Mouse (Mus musculus) urinary bladder, adult 18-20 months (tissue): Measurements from ENCODE around the gene Rfx1.
A peak's percentile ranks its signal among the peaks of the same experiment; 100 is the strongest.

ENCODE experiments used
- DNase-seq, 2 experiments: peaks; one replicate each; pipeline ENCODE4 v3.0.0; 2022; ENCODE audit warnings: low spot score in 2 of 2, mixed read lengths in 2 of 2

The Rfx1 gene

DNA sequence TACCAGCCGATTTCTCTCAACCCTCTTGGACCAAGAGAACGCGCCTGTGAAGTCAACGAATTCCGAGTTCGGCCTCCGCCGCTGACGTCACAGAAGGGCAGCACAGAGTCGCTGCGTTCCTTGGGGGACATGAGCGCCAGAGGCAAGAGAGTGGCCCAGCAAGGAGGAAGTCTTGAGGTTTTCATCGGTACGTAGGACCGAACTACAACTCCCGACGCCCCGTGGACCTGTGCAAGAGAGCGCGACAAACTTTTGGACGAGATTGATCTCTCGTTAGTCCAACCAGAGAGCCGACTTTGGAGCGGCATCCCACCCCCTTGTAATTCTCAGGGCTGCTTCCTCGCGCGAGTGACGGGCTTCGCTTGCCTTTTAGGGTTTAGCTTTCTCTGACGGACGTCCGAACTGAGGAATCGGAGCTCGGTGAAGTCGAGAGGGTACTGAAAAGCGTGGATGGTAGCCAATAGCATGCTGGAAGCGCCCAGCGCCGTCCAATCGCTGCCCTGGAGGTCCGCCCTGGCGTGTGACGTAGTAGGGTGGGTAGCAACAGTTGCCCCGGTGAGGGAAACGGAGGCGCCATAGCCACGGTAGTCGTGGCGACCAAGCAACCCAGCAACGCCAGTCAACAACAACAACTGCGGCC is at the start of gene Rfx1:
Rfx1 (plus strand) TSS at position 544 of the 640 bp plus-strand sequence.
- DNase-seq, result peak; percentile 93 to 99

GRCm38 (mm10) chr8:84019738-84020137 is 46.9 kb upstream of the Rfx1 start:
- no peak for DNase-seq

DNA sequence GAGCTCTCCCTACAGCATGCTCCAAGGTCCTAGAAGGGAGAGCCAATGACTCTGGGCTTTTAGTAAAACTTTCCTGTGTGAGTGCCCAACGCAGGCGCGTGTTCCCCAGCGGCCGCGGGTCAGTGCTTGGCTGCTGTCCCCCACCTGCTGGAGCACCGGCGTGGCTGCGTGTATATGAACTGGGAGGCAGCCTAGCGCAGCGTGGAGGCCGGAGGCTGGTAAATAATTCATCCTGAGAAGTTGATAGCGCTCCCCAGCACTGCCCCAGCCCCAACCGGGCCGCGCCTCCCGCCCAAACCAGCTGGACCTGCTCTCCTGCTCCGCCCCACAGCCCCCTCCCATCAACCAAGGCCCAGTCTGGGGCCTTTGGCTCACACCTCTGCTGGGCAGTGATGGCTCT is 45.5 kb upstream of the Rfx1 start, which contains the start of gene Palm3:
Palm3 (plus strand) TSS at position 376 of the 400 bp plus-strand sequence.
- no peak for DNase-seq

- DNase-seq, result no peak
Observed at GRCm38 (mm10) chr8:84021569-84021968, 45.1 kb upstream of the Rfx1 start.

GRCm38 (mm10) chr8:84023085-84023484 is 43.5 kb upstream of the Rfx1 start:
- DNase-seq, result peak; percentile 59 to 74

GRCm38 (mm10) chr8:84023631-84024030 is 43.0 kb upstream of the Rfx1 start:
- DNase-seq, result no peak

- DNase-seq, result no peak
Observed at GRCm38 (mm10) chr8:84024171-84024570, 42.5 kb upstream of the Rfx1 start.

DNA sequence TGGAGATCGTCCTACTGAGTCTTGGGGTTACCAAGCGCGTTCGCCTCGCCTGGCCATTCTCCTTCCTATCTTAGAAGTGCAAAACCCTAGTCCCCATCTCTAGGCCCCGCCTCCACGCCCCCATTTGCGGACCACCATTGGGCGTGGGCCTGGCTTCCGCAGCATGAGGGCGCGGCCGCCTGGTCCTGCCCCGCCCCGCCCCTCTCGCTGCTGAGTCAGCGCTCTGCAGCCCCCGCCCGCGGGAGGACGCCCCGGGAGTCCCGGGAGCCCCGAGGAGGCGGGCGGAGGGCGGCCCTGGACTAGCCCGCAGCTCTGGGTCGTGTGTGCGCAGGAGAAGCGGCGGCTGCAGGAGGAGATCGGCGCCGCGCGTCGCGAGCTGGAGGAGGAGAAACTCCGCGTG is 40.8 kb upstream of the Rfx1 start:
- DNase-seq, result no peak

- no peak for DNase-seq
Observed at GRCm38 (mm10) chr8:84027449-84027848, 39.2 kb upstream of the Rfx1 start.

GRCm38 (mm10) chr8:84029272-84029671 is 37.4 kb upstream of the Rfx1 start:
- DNase-seq, result no peak

DNA sequence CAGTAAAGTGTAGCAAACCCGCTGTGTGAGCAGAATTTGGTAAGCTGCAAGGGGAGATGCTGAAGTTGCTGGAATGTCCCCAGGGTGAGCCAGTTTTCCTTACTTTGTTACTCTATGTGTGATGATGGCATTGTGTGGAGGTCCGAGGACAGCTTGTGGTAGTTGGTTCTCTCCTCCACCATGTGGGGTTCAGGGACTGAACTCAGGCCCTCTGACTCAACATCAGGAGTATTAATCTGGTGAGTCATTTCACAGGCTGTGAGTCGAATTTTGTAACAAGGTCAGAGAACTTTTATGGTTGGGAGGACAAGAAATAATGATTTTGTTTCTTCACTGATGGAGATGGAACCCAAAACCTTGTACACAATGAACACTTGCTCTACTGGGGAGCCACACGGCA is 33.9 kb upstream of the Rfx1 start:
- no peak for DNase-seq

GRCm38 (mm10) chr8:84038015-84038414 is 28.6 kb upstream of the Rfx1 start:
- no peak for DNase-seq

- DNase-seq, result peak in 1 of 2 experiments; percentile 50
Observed at GRCm38 (mm10) chr8:84039050-84039449, 27.6 kb upstream of the Rfx1 start.

GRCm38 (mm10) chr8:84042066-84042947 is 24.3 kb upstream of the Rfx1 start, which contains the start of gene Il27ra:
Gene Il27ra, minus strand, starts transcription at chr8:84042589.
- peak; percentile 35 to 55 for DNase-seq

- DNase-seq, result no peak
Observed at GRCm38 (mm10) chr8:84042948-84043342, 23.7 kb upstream of the Rfx1 start.

DNA sequence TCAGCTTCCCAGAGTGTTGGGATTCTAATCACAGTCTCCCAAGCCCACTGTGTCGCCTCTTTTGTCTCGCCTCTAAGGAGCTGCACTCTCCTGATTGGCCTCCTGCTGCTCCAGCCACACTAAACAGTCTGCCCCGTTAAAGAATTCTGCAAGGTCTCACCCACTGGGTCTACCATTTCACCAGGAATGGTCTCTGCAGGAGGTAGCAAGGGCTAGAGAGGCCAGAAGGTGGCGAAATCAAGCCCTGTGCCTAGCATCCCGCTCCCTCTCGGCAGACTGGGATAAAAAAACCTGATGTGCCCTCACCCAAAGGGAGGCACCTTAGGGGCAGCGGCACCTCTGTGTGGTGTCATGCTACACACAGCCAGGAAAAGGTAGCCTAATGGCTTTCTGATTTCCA is 22.5 kb upstream of the Rfx1 start:
- DNase-seq, result no peak

GRCm38 (mm10) chr8:84044900-84045299 is 21.7 kb upstream of the Rfx1 start, which contains the start of gene Rln3:
Gene Rln3, minus strand, starts transcription at chr8:84045000.
- DNase-seq, result no peak

GRCm38 (mm10) chr8:84046505-84046904 is 20.1 kb upstream of the Rfx1 start:
- DNase-seq, result no peak

DNA sequence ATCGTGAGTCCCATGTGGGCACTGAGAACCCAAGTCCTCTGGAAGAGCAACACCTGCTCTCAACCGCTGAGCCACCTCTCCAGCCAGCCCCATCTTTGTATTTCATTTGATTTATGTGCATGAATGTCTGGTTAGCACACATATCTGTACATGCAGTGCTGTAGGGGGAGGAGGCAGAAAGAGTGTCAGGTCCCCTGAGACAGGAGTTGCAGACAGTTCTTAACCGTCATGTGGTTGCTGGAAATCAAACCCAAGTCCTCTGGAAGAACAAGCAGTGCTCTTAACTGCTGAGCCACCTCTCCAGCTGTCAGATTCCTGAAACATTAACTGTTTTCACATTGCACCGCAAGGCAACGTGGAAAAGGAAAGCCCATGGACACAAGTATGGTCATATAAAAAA is 18.5 kb upstream of the Rfx1 start:
- DNase-seq, result no peak

- peak; percentile 38 to 48 for DNase-seq
Observed at GRCm38 (mm10) chr8:84052746-84053145, 13.9 kb upstream of the Rfx1 start.

GRCm38 (mm10) chr8:84053229-84053628 is 13.4 kb upstream of the Rfx1 start:
- no peak for DNase-seq

- no peak for DNase-seq
Observed at GRCm38 (mm10) chr8:84057827-84058226, 8.8 kb upstream of the Rfx1 start.

GRCm38 (mm10) chr8:84059226-84059625 is 7.4 kb upstream of the Rfx1 start:
- no peak for DNase-seq
